Mouse (Mus musculus): ENCODE measurements around the gene Daam2. TPM values are rescaled to one million over a fixed set of nuclear protein-coding genes. Genes with fewer than 3 reads are reported as not detected.
"Not testable (repeated sequence)": the region's sequence is repeated elsewhere in the genome, so short reads cannot be mapped to it uniquely, and the experiment has no call there.

The Daam2 gene
- total RNA-seq, 1 experiment: 0.13 TPM

DNA sequence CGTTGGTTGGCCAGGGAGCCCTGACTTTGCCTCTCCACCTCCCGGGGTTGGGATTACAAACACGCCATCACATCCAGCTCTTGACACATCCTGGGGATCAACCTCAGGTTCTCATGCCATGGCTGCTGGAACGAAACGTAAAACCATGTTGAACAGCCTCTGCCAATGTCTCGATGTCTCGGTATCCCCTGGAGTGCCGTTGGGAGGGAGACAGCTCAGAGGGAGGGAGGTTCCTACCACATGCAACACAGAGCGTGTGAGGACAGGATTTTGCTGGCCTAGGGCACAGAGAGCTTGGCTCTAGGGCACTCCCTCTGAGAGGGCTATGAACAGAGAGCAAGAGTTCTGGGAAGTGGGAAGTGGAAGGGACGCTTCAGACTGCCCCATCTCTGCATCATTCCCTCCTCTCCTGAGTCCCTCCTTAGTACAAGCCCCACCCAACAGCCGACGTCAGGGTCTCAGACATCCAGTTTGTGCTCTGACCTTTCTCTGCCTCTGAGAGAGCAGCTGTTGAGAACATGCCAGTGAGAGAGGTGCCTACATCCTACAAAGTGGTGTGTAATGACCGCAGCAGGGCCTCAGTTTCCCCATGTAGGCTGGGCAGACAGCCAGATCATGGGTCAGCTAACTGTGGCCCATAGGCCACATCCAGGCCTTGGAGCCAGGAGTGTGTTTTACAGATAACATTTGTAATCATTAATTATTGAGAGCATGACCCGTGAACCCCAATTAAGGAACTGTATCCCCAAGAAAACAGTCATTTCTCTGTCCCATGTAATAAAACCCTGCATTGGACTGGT, 123.6 kb downstream of the Daam2 start:
- Histone ChIP-seq H3K9me3 (ENCODE audit: control insufficient read depth, insufficient read depth, low read depth, low read length) (no peaks in the 10 kb centered on the region), H3K27ac (ENCODE audit: insufficient read depth, low read depth, low read length, poor library complexity, severe bottlenecking) (no peak overlapping the region), H3K9ac (ENCODE audit: insufficient read depth, low read depth, low read length, poor library complexity, severe bottlenecking) (no peak overlapping the region), H3K4me1 (ENCODE audit: control insufficient read depth in 2 of 2, insufficient read depth in 2 of 2, low read length in 2 of 2, poor library complexity in 1 of 2) (no peaks in the 10 kb centered on the region), H3K4me3 (ENCODE audit: insufficient read depth in 1 of 2, low read depth in 1 of 2, low read length in 2 of 2, poor library complexity in 1 of 2, severe bottlenecking in 1 of 2) (no peak overlapping the region), H3K36me3 (ENCODE audit: control insufficient read depth, insufficient read depth, low read length, poor library complexity, severe bottlenecking) (peaks cover 2% of the 10 kb centered on the region; the same call in 1 of the 2 replicates)
- TF ChIP-seq CHD2 (IDR thresholded peaks at IDR 0.05; ENCODE audit: low read depth, low read length) (no peak), ZC3H11A (IDR thresholded peaks at IDR 0.05; ENCODE audit: borderline replicate concordance, low read depth, low read length) (no peak), ZNF384 (IDR thresholded peaks at IDR 0.05; ENCODE audit: low read depth, low read length) (no peak), MAFK (IDR thresholded peaks at IDR 0.05; ENCODE audit: insufficient read depth, low read depth, low read length) (no peak), HCFC1 (IDR thresholded peaks at IDR 0.05; ENCODE audit: borderline replicate concordance, insufficient read depth, low read length) (no peak)
- in situ Hi-C loops (cut with MboI; ENCODE audit: low sequenced_read_pairs in 2 of 2, unreplicated experiment in 2 of 2): no loop called here
- DNase-seq (ENCODE audit: low read depth, low spot score): no peak

- Histone ChIP-seq H3K9ac (ENCODE audit: insufficient read depth, low read depth, low read length, poor library complexity, severe bottlenecking) (no peak overlapping the region), H3K4me1 (ENCODE audit: control insufficient read depth in 2 of 2, insufficient read depth in 2 of 2, low read length in 2 of 2, poor library complexity in 1 of 2) (no peaks in the 10 kb centered on the region), H3K4me3 (ENCODE audit: insufficient read depth in 1 of 2, low read depth in 1 of 2, low read length in 2 of 2, poor library complexity in 1 of 2, severe bottlenecking in 1 of 2) (no peak overlapping the region), H3K27ac (ENCODE audit: insufficient read depth, low read depth, low read length, poor library complexity, severe bottlenecking) (no peak overlapping the region), H3K36me3 (ENCODE audit: control insufficient read depth, insufficient read depth, low read length, poor library complexity, severe bottlenecking) (peaks cover 8% of the 10 kb centered on the region; the same call in 1 of the 2 replicates), H3K9me3 (ENCODE audit: control insufficient read depth, insufficient read depth, low read depth, low read length) (no peaks in the 10 kb centered on the region)
- in situ Hi-C loops (cut with MboI; ENCODE audit: low sequenced_read_pairs in 2 of 2, unreplicated experiment in 2 of 2): no loop called here
- TF ChIP-seq MAFK (IDR thresholded peaks at IDR 0.05; ENCODE audit: insufficient read depth, low read depth, low read length) (no peak), HCFC1 (IDR thresholded peaks at IDR 0.05; ENCODE audit: borderline replicate concordance, insufficient read depth, low read length) (no peak), ZC3H11A (IDR thresholded peaks at IDR 0.05; ENCODE audit: borderline replicate concordance, low read depth, low read length) (no peak), ZNF384 (IDR thresholded peaks at IDR 0.05; ENCODE audit: low read depth, low read length) (no peak), CHD2 (IDR thresholded peaks at IDR 0.05; ENCODE audit: low read depth, low read length) (no peak)
- DNase-seq (ENCODE audit: low read depth, low spot score): no peak
Measured at GRCm38 (mm10) chr17:49439706-49440105, 124.4 kb downstream of the Daam2 start.

GRCm38 (mm10) chr17:49438822-49439574, 125.1 kb downstream of the Daam2 start:
- H3K4me1 ChIP-seq (ENCODE audit: control insufficient read depth in 2 of 2, insufficient read depth in 2 of 2, low read length in 2 of 2, poor library complexity in 1 of 2): no peaks in the 10 kb centered on the region
- no peak for TF ChIP-seq ZNF384 (IDR thresholded peaks at IDR 0.05; ENCODE audit: low read depth, low read length)
- TF ChIP-seq HCFC1 (IDR thresholded peaks at IDR 0.05; ENCODE audit: borderline replicate concordance, insufficient read depth, low read length): no peak
- no peak for TF ChIP-seq CHD2 (IDR thresholded peaks at IDR 0.05; ENCODE audit: low read depth, low read length)
- no peak for TF ChIP-seq ZC3H11A (IDR thresholded peaks at IDR 0.05; ENCODE audit: borderline replicate concordance, low read depth, low read length)
- no peak for TF ChIP-seq MAFK (IDR thresholded peaks at IDR 0.05; ENCODE audit: insufficient read depth, low read depth, low read length)
- H3K9ac ChIP-seq (ENCODE audit: insufficient read depth, low read depth, low read length, poor library complexity, severe bottlenecking): no peak overlapping the region
- H3K9me3 ChIP-seq (ENCODE audit: control insufficient read depth, insufficient read depth, low read depth, low read length): no peaks in the 10 kb centered on the region
- in situ Hi-C loops (cut with MboI; ENCODE audit: low sequenced_read_pairs in 2 of 2, unreplicated experiment in 2 of 2): no loop called here
- H3K27ac ChIP-seq (ENCODE audit: insufficient read depth, low read depth, low read length, poor library complexity, severe bottlenecking): no peak overlapping the region
- H3K4me3 ChIP-seq (ENCODE audit: insufficient read depth in 1 of 2, low read depth in 1 of 2, low read length in 2 of 2, poor library complexity in 1 of 2, severe bottlenecking in 1 of 2): no peak overlapping the region
- DNase-seq (ENCODE audit: low read depth, low spot score): no peak
- peaks cover 8% of the 10 kb centered on the region; the same call in 1 of the 2 replicates for H3K36me3 ChIP-seq (ENCODE audit: control insufficient read depth, insufficient read depth, low read length, poor library complexity, severe bottlenecking)

- H3K36me3 ChIP-seq (ENCODE audit: control insufficient read depth, insufficient read depth, low read length, poor library complexity, severe bottlenecking): peaks cover 11% of the 10 kb centered on the region; the same call in 1 of the 2 replicates
- H3K9me3 ChIP-seq (ENCODE audit: control insufficient read depth, insufficient read depth, low read depth, low read length); H3K4me3 ChIP-seq (ENCODE audit: insufficient read depth in 1 of 2, low read depth in 1 of 2, low read length in 2 of 2, poor library complexity in 1 of 2, severe bottlenecking in 1 of 2); H3K27ac ChIP-seq (ENCODE audit: insufficient read depth, low read depth, low read length, poor library complexity, severe bottlenecking); H3K9ac ChIP-seq (ENCODE audit: insufficient read depth, low read depth, low read length, poor library complexity, severe bottlenecking); DNase-seq (ENCODE audit: low read depth, low spot score); in situ Hi-C loops (cut with MboI; ENCODE audit: low sequenced_read_pairs in 2 of 2, unreplicated experiment in 2 of 2); H3K4me1 ChIP-seq (ENCODE audit: control insufficient read depth in 2 of 2, insufficient read depth in 2 of 2, low read length in 2 of 2, poor library complexity in 1 of 2): not testable (repeated sequence)
Measured at GRCm38 (mm10) chr17:49437306-49437705, 126.8 kb downstream of the Daam2 start.
